Mouse (Mus musculus) CD4-positive, CD25-positive, alpha-beta regulatory T cell, adult 2 months (primary cell): Measurements from ENCODE around the gene 4930404N11Rik.

Experiments
- DNase-seq: peaks from one replicate; pipeline ENCODE4 v3.0.0-alpha.2; 2012; ENCODE audit warnings: low read depth, low spot score

The 4930404N11Rik gene

GRCm38 (mm10) chr10:81379809-81380378 lies 14.3 kb upstream of the 4930404N11Rik start:
- no peak for DNase-seq

- no peak for DNase-seq
These were observed 13.6 kb upstream of the 4930404N11Rik start for GRCm38 (mm10) chr10:81379183-81379553.

GRCm38 (mm10) chr10:81378553-81379182 lies 13.1 kb upstream of the 4930404N11Rik start:
- DNase-seq: peak; percentile 100

- DNase-seq: no peak
These were observed 12.4 kb upstream of the 4930404N11Rik start, which contains the start of gene Fzr1 for GRCm38 (mm10) chr10:81377793-81378552. Fzr1 (minus strand) TSS chr10:81378516.

- DNase-seq: no peak
These were observed 11.7 kb upstream of the 4930404N11Rik start for GRCm38 (mm10) chr10:81377362-81377664.

- no peak for DNase-seq
These were observed 11.1 kb upstream of the 4930404N11Rik start for GRCm38 (mm10) chr10:81376561-81377361.

- DNase-seq: no peak
These were observed 9.7 kb upstream of the 4930404N11Rik start for GRCm38 (mm10) chr10:81375322-81375721.

GRCm38 (mm10) chr10:81367207-81367495 lies 1.5 kb upstream of the 4930404N11Rik start:
- no peak for DNase-seq

- DNase-seq: no peak
These were observed 1.0 kb upstream of the 4930404N11Rik start for GRCm38 (mm10) chr10:81366477-81367206.

- DNase-seq: no peak
These were observed 543 bp downstream of the 4930404N11Rik start for GRCm38 (mm10) chr10:81365073-81365472.

- DNase-seq: no peak
These were observed 950 bp downstream of the 4930404N11Rik start for GRCm38 (mm10) chr10:81364666-81365065.

- DNase-seq: no peak
These were observed 1.9 kb downstream of the 4930404N11Rik start for GRCm38 (mm10) chr10:81363436-81364346.

- no peak for DNase-seq
These were observed 3.2 kb downstream of the 4930404N11Rik start for GRCm38 (mm10) chr10:81362336-81362949.

- no peak for DNase-seq
These were observed 4.9 kb downstream of the 4930404N11Rik start for GRCm38 (mm10) chr10:81360721-81361120.

GRCm38 (mm10) chr10:81358841-81359240 lies 6.8 kb downstream of the 4930404N11Rik start:
- no peak for DNase-seq

- no peak for DNase-seq
These were observed 7.4 kb downstream of the 4930404N11Rik start for GRCm38 (mm10) chr10:81358209-81358608.

- DNase-seq: peak; percentile 95
These were observed 8.4 kb downstream of the 4930404N11Rik start, which contains the start of gene Mfsd12 for GRCm38 (mm10) chr10:81356991-81357844. Mfsd12 (plus strand) TSS chr10:81357491.

- no peak for DNase-seq
These were observed 9.1 kb downstream of the 4930404N11Rik start for GRCm38 (mm10) chr10:81356352-81356990.

GRCm38 (mm10) chr10:81355533-81355932 lies 10.1 kb downstream of the 4930404N11Rik start:
- no peak for DNase-seq
